Mouse (Mus musculus) liver, embryonic 14.5 days (tissue): ENCODE measurements around the gene Hmgcs1. TPM values are rescaled to one million over a fixed set of nuclear protein-coding genes. Genes with fewer than 3 reads are reported as not detected.

Experiments used
- ATAC-seq: fragments of 200-750 bp; cut with Nextera tagmentation; 2 replicates; pipeline ENCODE4 v1.8.0; 2017; ENCODE audit warnings: moderate number of reproducible peaks, mild to moderate bottlenecking, moderate library complexity; ENCODE audit not compliant: insufficient read depth
- DNase-seq, 3 experiments: peaks; one replicate each; pipeline ENCODE4 v3.0.0-alpha.2; 2012 to 2013; ENCODE audit warnings: low read depth in 3 of 3, low spot score in 3 of 3
- H3K27ac ChIP-seq: fragments of 300-500 bp; sonication (generic); 2 replicates; pipeline ENCODE4 v1.5.1; 2014; ENCODE audit warnings: moderate library complexity, mild to moderate bottlenecking, control low read depth, inconsistent platforms
- H3K27me3 ChIP-seq: fragments of 300-500 bp; sonication (generic); 2 replicates; pipeline ENCODE4 v1.6.1; 2014; ENCODE audit warnings: mild to moderate bottlenecking, low read length, moderate library complexity; ENCODE audit not compliant: control insufficient read depth, insufficient read depth
- H3K36me3 ChIP-seq: fragments of 300-500 bp; sonication (generic); replicated peaks from 2 replicates; pipeline ENCODE4 v1.6.1; 2014; ENCODE audit warnings: low read depth; ENCODE audit not compliant: control insufficient read depth, insufficient read depth
- H3K4me1 ChIP-seq, 2 experiments: fragments of 200-500 bp in 1 of 2; fragments of 300-500 bp in 1 of 2; sonication (generic) in 1 of 2; replicated peaks; 2 replicates each; pipeline ENCODE4 v1.6.1; 2012 to 2014; ENCODE audit warnings: antibody characterized with exemption in 1 of 2, inconsistent platforms in 1 of 2, low read length in 1 of 2; ENCODE audit not compliant: control insufficient read depth in 2 of 2, insufficient read depth in 2 of 2
- H3K4me2 ChIP-seq: fragments of 300-500 bp; sonication (generic); 2 replicates; pipeline ENCODE4 v1.6.1; 2014; ENCODE audit warnings: low read depth, mild to moderate bottlenecking, control low read depth, moderate library complexity
- H3K4me3 ChIP-seq, 2 experiments: fragments of 200-500 bp in 1 of 2; fragments of 300-500 bp in 1 of 2; sonication (generic) in 1 of 2; 2 replicates each; pipeline ENCODE4 v1.5.1; 2012 to 2014; ENCODE audit warnings: low read depth in 2 of 2, low read length in 2 of 2, mild to moderate bottlenecking in 2 of 2, control low read depth in 1 of 2, inconsistent platforms in 1 of 2, moderate library complexity in 1 of 2; ENCODE audit not compliant: insufficient read depth in 1 of 2
- H3K9ac ChIP-seq: fragments of 300-500 bp; sonication (generic); replicated peaks from 2 replicates; pipeline ENCODE4 v1.6.1; 2014; ENCODE audit warnings: mild to moderate bottlenecking, control low read depth, moderate library complexity
- H3K9me3 ChIP-seq: fragments of 300-500 bp; sonication (generic); 2 replicates; pipeline ENCODE4 v1.6.1; 2016; ENCODE audit warnings: low read length, mixed read lengths; ENCODE audit not compliant: control insufficient read depth
- CTCF ChIP-seq: IDR thresholded peaks from 2 replicates; pipeline ENCODE4 v1.5.1; 2016; ENCODE audit warnings: antibody characterized with exemption, low read depth, control low read depth
- EP300 ChIP-seq: IDR thresholded peaks from 2 replicates; pipeline ENCODE4 v1.6.1; 2016; ENCODE audit warnings: antibody characterized with exemption, low read depth
- WGBS: fragments of 180-500 bp; shearing (Covaris S2); extraction: QIAGEN DNeasy Blood & Tissue Kit; methylation state at CpG from one replicate; pipeline ENCODE4 v1.1.7; 2014; ENCODE audit not compliant: insufficient replicate concordance; 5-methylcytosine and 5-hydroxymethylcytosine counted together
- polyA plus RNA-seq, 2 experiments: library from polyadenylated mRNA; depleted of rRNA in 1 of 2; stranded (reverse) in 1 of 2; unstranded in 1 of 2; fragments of >200 nt; fragmentation: Nextera tagmentation in 1 of 2; extraction: Ambion mirVana in 1 of 2; gene quantifications; 2 replicates each; pipeline versions ENCODE4 v1.2.1 to v1.2.3; 2012 to 2014

Hmgcs1 gene
- polyA plus RNA-seq, 2 experiments: 76.5 to 110 TPM

- no peak for ATAC-seq
These were observed 56.8 kb downstream of the Hmgcs1 start for GRCm38 (mm10) chr13:119746930-119747329.

GRCm38 (mm10) chr13:119753859-119754634 lies 63.9 kb downstream of the Hmgcs1 start:
- H3K4me2 ChIP-seq: no peak overlapping the region
- no peaks in the 10 kb centered on the region for H3K4me1 ChIP-seq
- H3K9ac ChIP-seq: no peak overlapping the region
- no peaks in the 10 kb centered on the region for H3K36me3 ChIP-seq
- 62% methylated on average over 9 of the region's 9 CpGs for WGBS
- no peak for ATAC-seq
- H3K27ac ChIP-seq: no peak overlapping the region
- H3K27me3 ChIP-seq: peaks cover 3% of the 10 kb centered on the region
- no peak overlapping the region for H3K4me3 ChIP-seq
- no peak for TF ChIP-seq EP300
- TF ChIP-seq CTCF: no peak
- no peaks in the 10 kb centered on the region for H3K9me3 ChIP-seq
- DNase-seq: no peak

More at GRCm38 (mm10) chr13:119746930-119747329, 56.8 kb downstream of the Hmgcs1 start:
- Histone ChIP-seq H3K9me3 (no peaks in the 10 kb centered on the region), H3K4me3 (no peak overlapping the region), H3K9ac (no peak overlapping the region), H3K36me3 (no peaks in the 10 kb centered on the region), H3K27ac (no peak overlapping the region), H3K4me1 (no peaks in the 10 kb centered on the region), H3K4me2 (no peak overlapping the region), H3K27me3 (no peaks in the 10 kb centered on the region)
- 59% methylated on average over 4 of the region's 4 CpGs for WGBS
- TF ChIP-seq CTCF: no peak
- no peak for TF ChIP-seq EP300
- DNase-seq: no peak

- H3K4me3 ChIP-seq: no peak overlapping the region
- 23% methylated on average over 3 of the region's 3 CpGs for WGBS
- H3K27ac ChIP-seq: no peak overlapping the region
- ATAC-seq: no peak
- no peak overlapping the region for H3K4me2 ChIP-seq
- no peaks in the 10 kb centered on the region for H3K9me3 ChIP-seq
- peaks cover 3% of the 10 kb centered on the region for H3K27me3 ChIP-seq
- H3K4me1 ChIP-seq: no peaks in the 10 kb centered on the region
- no peaks in the 10 kb centered on the region for H3K36me3 ChIP-seq
- TF ChIP-seq EP300: no peak
- TF ChIP-seq CTCF: no peak
- H3K9ac ChIP-seq: no peak overlapping the region
- DNase-seq: no peak
These were observed 64.4 kb downstream of the Hmgcs1 start for GRCm38 (mm10) chr13:119754635-119755020.

- H3K27ac ChIP-seq: no peak overlapping the region
- DNase-seq (no peak), ATAC-seq (peak; percentile 28; the same call in 1 of the 2 replicates)
- no peak overlapping the region for H3K9ac ChIP-seq
- no peaks in the 10 kb centered on the region for H3K9me3 ChIP-seq
- peaks cover 3% of the 10 kb centered on the region for H3K27me3 ChIP-seq
- no peaks in the 10 kb centered on the region for H3K4me1 ChIP-seq
- peak overlapping the region; percentile 34 to 39; a peak in 3 of 4 replicates for H3K4me3 ChIP-seq
- H3K36me3 ChIP-seq: no peaks in the 10 kb centered on the region
- H3K4me2 ChIP-seq: peak overlapping the region; percentile 64
- 3% methylated on average over 16 of the region's 16 CpGs for WGBS
- TF ChIP-seq CTCF: no peak
- no peak for TF ChIP-seq EP300
These were observed 65.0 kb downstream of the Hmgcs1 start for GRCm38 (mm10) chr13:119755141-119755547.

GRCm38 (mm10) chr13:119755681-119756471 lies 65.7 kb downstream of the Hmgcs1 start, which contains the start of gene Nim1k:
Nim1k (minus strand) TSS chr13:119755882.
- DNase-seq: peak in 2 of 3 experiments; percentile 6 to 9
- H3K27me3 ChIP-seq: peaks cover 3% of the 10 kb centered on the region
- H3K9me3 ChIP-seq: no peaks in the 10 kb centered on the region
- no peaks in the 10 kb centered on the region; the same call in 1 of the 2 replicates for H3K36me3 ChIP-seq
- H3K4me2 ChIP-seq: peak within 1 kb of the TSS; percentile 64
- no peak within 1 kb of the TSS for H3K27ac ChIP-seq
- peak within 1 kb of the TSS; percentile 34 to 39; a peak in 3 of 4 replicates for H3K4me3 ChIP-seq
- H3K4me1 ChIP-seq: no peaks in the 10 kb centered on the region
- WGBS: 5% methylated on average over 43 of the region's 43 CpGs
- no peak within 1 kb of the TSS for H3K9ac ChIP-seq
- TF ChIP-seq EP300 (no peak), CTCF (no peak)
- ATAC-seq: peak; percentile 71
